Mouse (Mus musculus) embryonic fibroblast, embryonic 13.5 days (primary cell): ENCODE data around the gene Gtf2f1. TPM values are rescaled to one million over a fixed set of nuclear protein-coding genes. Genes with fewer than 3 reads are reported as not detected.

ENCODE experiments used
- H3K27ac ChIP-seq: 2 replicates; pipeline ENCODE4 v1.5.1; 2012; ENCODE audit warnings: low read length, control low read depth, inconsistent platforms; ENCODE audit not compliant: insufficient read depth
- H3K4me1 ChIP-seq: 2 replicates; pipeline ENCODE4 v1.6.1; 2011; ENCODE audit warnings: low read length; ENCODE audit not compliant: control insufficient read depth, insufficient read depth
- H3K4me3 ChIP-seq: 2 replicates; pipeline ENCODE4 v1.5.1; 2011; ENCODE audit warnings: mild to moderate bottlenecking, control low read depth, low read length; ENCODE audit not compliant: insufficient read depth
- CTCF ChIP-seq: IDR thresholded peaks from 2 replicates; pipeline ENCODE4 v1.5.1; 2011; ENCODE audit warnings: mild to moderate bottlenecking, control low read depth, low read length, moderate library complexity, borderline replicate concordance; ENCODE audit not compliant: insufficient read depth
- POLR2A ChIP-seq: IDR thresholded peaks from 2 replicates; pipeline ENCODE4 v1.6.1; 2011; ENCODE audit warnings: low read depth, mild to moderate bottlenecking, control low read depth, low read length, moderate library complexity
- polyA plus RNA-seq: library from polyadenylated mRNA; stranded (reverse); fragments of >200 nt; gene quantifications from 2 replicates; pipeline ENCODE4 v1.2.4, GENCODE M21; 2011; ENCODE audit warnings: low read depth; ENCODE audit not compliant: missing spikeins, insufficient read length

Gene Gtf2f1
- polyA plus RNA-seq, 1 experiment = 49.7 TPM

DNA sequence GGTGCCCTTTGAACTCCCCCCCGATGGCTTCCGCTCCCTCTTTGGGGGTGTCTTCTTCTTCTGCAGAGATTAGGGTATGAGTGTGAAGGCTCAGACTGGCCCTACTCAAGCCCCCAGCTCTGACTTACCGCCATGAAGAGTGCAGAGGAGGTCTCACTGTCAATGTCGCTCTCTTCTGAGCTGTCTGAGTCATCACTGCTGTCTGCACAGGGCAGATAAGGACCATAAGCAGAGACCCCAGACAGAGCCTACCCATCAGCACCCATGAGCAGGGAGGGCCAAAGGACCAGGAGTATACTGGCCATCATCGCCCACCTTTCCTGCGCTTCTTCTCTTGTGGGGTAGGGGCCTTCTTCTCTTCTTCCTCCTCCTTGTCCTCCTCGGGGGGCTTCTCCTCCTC lies 7.1 kb downstream of the Gtf2f1 start:
- no peak overlapping the region for H3K4me3 ChIP-seq
- no peak overlapping the region for H3K27ac ChIP-seq
- H3K4me1 ChIP-seq = peaks cover 9% of the 10 kb centered on the region
- TF ChIP-seq POLR2A (no peak), CTCF (no peak)

DNA sequence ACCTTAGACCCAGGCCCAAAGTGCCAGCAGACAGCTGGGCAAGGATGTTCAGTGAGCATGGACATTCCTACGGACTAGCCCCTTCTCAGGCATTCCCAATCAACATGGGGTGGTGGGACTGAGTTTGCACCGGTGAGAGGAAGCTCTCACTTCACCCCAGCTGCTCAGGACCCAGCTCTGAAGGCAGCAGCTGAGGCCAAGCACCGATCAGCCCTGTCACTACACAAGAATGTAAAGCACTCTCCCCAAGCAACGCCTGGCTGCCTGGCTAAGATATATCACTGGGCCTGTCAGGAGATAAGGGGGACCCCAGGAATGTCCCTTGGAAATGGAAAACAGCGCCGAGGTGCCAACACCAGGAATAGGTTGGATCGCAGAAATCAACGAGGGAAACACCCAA lies 9.9 kb downstream of the Gtf2f1 start:
- no peak for TF ChIP-seq CTCF
- no peak for TF ChIP-seq POLR2A
- H3K27ac ChIP-seq = peak overlapping the region; percentile 7

DNA sequence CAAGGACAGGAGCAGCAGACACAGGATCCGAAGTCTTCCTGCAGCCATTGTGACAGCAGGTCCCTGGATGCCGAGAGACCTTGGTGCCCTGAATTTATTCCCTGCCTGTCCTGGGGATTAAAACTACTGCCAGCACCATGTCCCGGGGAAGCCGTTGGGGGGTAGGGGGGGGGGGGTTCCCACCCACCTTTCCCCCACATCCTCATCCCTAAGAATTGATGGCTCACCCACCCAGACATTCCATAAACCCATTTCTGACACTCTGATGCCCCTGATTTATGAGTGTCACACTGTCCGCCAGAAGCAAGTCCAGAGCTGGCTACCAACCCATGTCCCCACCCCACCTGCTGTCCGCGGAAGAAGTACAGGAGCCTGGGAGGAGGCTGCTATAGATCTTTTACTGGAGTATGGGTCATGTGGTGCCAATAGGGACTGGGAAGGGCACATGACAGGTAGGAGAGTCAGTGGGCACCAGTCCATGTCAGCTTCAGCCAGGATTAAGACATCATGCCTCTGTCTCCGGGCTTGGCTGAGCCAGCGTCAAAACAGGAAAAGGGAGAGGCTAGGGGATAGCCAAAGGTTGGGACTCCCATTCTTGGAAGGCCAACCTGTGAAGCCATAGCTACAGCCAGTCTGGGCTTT lies 11.0 kb downstream of the Gtf2f1 start, which contains the start of gene Pspn:
Gene Pspn (minus strand): TSS at position 51 of the 642 bp plus-strand sequence.
- Histone ChIP-seq H3K4me3 (no peak within 1 kb of the TSS), H3K27ac (no peak within 1 kb of the TSS), H3K4me1 (peaks cover 11% of the 10 kb centered on the region)
- TF ChIP-seq CTCF (no peak), POLR2A (no peak)

More for the DNA sequence above, 9.9 kb downstream of the Gtf2f1 start:
- peaks cover 11% of the 10 kb centered on the region for H3K4me1 ChIP-seq
- no peak overlapping the region for H3K4me3 ChIP-seq

- TF ChIP-seq CTCF = no peak
- no peak for TF ChIP-seq POLR2A
- Histone ChIP-seq H3K4me3 (no peak overlapping the region), H3K27ac (no peak overlapping the region), H3K4me1 (peaks cover 11% of the 10 kb centered on the region)
Observed at GRCm38 (mm10) chr17:56999414-56999813, 11.7 kb downstream of the Gtf2f1 start.

DNA sequence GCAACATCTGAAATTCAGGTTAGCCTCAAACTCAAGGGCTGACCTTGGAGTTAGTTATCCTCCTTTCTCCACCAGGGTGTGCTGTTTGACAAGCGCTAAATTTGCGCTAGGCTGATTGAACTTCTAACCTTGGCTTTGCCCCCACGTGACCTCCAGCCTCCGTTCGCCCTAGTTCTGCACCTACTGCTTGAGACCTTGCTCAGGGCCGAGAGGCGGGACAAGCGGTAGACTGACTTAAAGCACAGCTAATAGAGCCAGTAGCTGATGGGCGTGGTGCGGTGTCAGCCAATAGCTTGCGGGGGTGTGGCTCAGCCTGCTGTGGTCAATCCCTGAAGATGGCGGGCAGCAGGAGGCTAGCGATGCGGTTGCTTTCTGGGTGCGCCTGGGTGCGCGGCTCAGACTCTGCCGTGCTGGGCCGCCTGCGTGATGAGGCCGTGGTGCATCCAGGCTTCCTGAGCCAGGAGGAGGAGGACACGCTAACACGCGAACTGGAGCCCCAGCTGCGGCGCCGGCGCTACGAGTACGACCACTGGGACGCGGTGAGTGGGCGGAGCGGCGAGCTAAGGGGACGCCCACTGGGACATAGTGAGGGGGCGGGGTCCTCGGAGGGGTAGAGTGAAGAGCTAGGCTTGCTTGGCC lies 13.9 kb downstream of the Gtf2f1 start, which contains the start of gene Alkbh7:
Gene Alkbh7 (plus strand): TSS at position 311 of the 639 bp plus-strand sequence.
- peak; percentile 82 for TF ChIP-seq POLR2A
- TF ChIP-seq CTCF = no peak
- Histone ChIP-seq H3K4me1 (peaks cover 11% of the 10 kb centered on the region), H3K27ac (no peak within 1 kb of the TSS), H3K4me3 (peak within 1 kb of the TSS; percentile 63)

GRCm38 (mm10) chr17:56996506-56996905 lies 14.6 kb downstream of the Gtf2f1 start:
- Histone ChIP-seq H3K27ac (no peak overlapping the region), H3K4me1 (peaks cover 9% of the 10 kb centered on the region), H3K4me3 (no peak overlapping the region)
- TF ChIP-seq POLR2A = no peak
- no peak for TF ChIP-seq CTCF

DNA sequence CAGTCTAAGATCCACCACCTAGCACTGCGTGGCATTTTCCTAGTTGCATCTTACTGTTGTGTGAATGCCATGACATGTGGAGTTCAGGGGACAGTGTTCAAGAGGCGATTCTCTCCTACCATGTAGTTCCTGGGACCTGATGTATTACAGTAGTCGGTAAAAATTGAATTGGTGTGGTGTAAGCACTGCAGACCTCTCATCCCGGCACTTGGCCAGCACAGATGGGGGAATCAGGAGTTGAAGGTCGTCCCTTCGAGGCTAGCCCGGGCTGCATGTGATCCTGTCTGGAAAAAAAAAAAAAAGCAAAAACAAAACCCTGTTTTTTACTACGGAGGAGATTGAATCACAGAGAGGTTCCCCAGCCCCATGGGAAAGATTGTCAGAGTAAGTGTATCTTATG lies 16.0 kb downstream of the Gtf2f1 start:
- no peak overlapping the region for H3K27ac ChIP-seq
- 0 out of 2 replicates have a peak, but pooled peaks cover 2% of the 10 kb centered on the region for H3K4me1 ChIP-seq
- H3K4me3 ChIP-seq = no peak overlapping the region
- TF ChIP-seq POLR2A (no peak), CTCF (no peak)

DNA sequence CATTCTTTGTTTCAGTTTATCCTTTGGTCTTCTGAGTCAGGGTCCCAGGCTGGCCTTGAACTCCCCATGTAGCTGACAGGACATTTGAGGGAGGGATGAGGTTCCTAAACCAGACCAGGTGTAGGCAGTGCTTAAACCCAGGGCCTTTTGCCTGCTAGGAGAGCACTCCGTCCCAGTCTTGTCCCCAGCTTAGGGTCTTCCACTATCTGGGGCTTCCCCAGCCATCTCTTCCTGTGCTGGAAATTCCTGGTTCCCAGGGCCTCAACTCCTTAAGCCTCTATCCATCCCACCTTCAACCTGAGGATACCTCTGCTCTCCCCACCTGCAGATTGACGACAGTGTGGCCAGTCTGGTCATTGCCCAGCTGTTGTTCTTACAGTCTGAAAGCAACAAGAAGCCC lies 20.1 kb downstream of the Gtf2f1 start:
- H3K4me1 ChIP-seq = no peaks in the 10 kb centered on the region
- H3K27ac ChIP-seq = no peak overlapping the region
- H3K4me3 ChIP-seq = peak overlapping the region; percentile 66
- TF ChIP-seq POLR2A = no peak

DNA sequence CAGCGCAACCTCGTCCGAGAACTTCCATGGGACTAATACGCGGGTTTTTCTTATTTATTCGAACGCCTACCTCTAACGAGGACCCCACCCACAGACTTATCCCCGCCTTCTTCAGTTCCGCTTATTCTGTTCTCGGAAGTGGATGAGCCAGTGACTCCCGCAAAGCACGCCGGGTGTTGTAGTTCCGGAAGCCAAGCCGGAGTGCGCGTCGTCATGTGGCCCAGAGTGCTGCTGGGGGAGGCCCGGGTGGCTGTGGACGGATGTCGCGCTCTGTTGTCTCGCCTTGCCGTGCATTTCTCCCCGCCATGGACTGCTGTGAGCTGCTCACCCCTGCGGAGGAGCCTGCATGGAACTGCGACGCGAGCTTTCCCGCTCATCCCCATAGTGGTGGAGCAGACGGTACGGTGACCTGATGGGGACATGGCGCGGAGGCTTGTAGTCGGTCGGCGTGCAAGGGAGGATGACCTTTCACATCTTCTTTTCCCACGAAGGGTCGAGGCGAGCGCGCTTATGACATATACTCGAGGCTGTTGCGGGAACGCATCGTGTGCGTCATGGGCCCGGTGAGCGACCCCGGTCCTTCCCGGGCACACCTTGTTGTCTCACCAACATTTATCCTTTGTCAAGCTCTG lies 20.9 kb downstream of the Gtf2f1 start, which contains the start of gene Clpp:
Gene Clpp (plus strand): TSS at position 191 of the 632 bp plus-strand sequence.
- H3K27ac ChIP-seq = peak within 1 kb of the TSS; percentile 34; the same call in 1 of the 2 replicates
- no peaks in the 10 kb centered on the region for H3K4me1 ChIP-seq
- peak within 1 kb of the TSS; percentile 66 for H3K4me3 ChIP-seq
- no peak for TF ChIP-seq CTCF
- peak; percentile 96 for TF ChIP-seq POLR2A

GRCm38 (mm10) chr17:56989467-56990114 lies 21.5 kb downstream of the Gtf2f1 start:
- no peaks in the 10 kb centered on the region for H3K4me1 ChIP-seq
- TF ChIP-seq CTCF = no peak
- peak; percentile 76; the same call in 1 of the 2 replicates for TF ChIP-seq POLR2A
- peak overlapping the region; percentile 66 for H3K4me3 ChIP-seq
- peak overlapping the region; percentile 34; the same call in 1 of the 2 replicates for H3K27ac ChIP-seq
